Mouse (Mus musculus): Measurements from ENCODE around the gene Cacng8. TPM values are rescaled to one million over a fixed set of nuclear protein-coding genes. Genes with fewer than 3 reads are reported as not detected.

The Cacng8 gene
- total RNA-seq, 2 experiments from 2014 or later: 411 to 415 TPM

- TF ChIP-seq CTCF (conservative IDR thresholded peaks at IDR 0.05): no peak
- Histone ChIP-seq H3K4me3 (peak overlapping the region; percentile 3; the same call in 1 of the 2 replicates), H3K27ac (peak overlapping the region; percentile 95)
- no peak for DNase-seq (ENCODE audit: low spot score in 2 of 2)
These were observed 31.6 kb downstream of the Cacng8 start for GRCm38 (mm10) chr7:3422051-3422450.

- Histone ChIP-seq H3K27ac (peak overlapping the region; percentile 95), H3K4me3 (peak overlapping the region; percentile 3)
- no peak for TF ChIP-seq CTCF (conservative IDR thresholded peaks at IDR 0.05)
- DNase-seq (ENCODE audit: low spot score in 2 of 2): no peak
These were observed 32.9 kb downstream of the Cacng8 start for GRCm38 (mm10) chr7:3423430-3423829.

- no peak for TF ChIP-seq CTCF (conservative IDR thresholded peaks at IDR 0.05)
These were observed 33.4 kb downstream of the Cacng8 start, which contains the start of gene Cacng6 for GRCm38 (mm10) chr7:3423895-3424294. TSS of gene Cacng6 (plus strand) at chr7:3424195.

GRCm38 (mm10) chr7:3425141-3425540, 34.7 kb downstream of the Cacng8 start:
- DNase-seq (ENCODE audit: low spot score in 2 of 2): peak; percentile 84
- Histone ChIP-seq H3K27ac (peak overlapping the region; percentile 95), H3K4me3 (no peak overlapping the region)
- TF ChIP-seq CTCF (conservative IDR thresholded peaks at IDR 0.05): no peak

More at GRCm38 (mm10) chr7:3423895-3424294, 33.4 kb downstream of the Cacng8 start, which contains the start of gene Cacng6:
- Histone ChIP-seq H3K27ac (peak within 1 kb of the TSS; percentile 95), H3K4me3 (peak within 1 kb of the TSS; percentile 3)
- no peak for DNase-seq (ENCODE audit: low spot score in 2 of 2)

- no peak for DNase-seq (ENCODE audit: low spot score in 2 of 2)
- H3K27ac ChIP-seq: no peak overlapping the region
- TF ChIP-seq CTCF (conservative IDR thresholded peaks at IDR 0.05): no peak
- H3K4me3 ChIP-seq: no peak overlapping the region
These were observed 39.7 kb downstream of the Cacng8 start for GRCm38 (mm10) chr7:3430161-3430560.

- Histone ChIP-seq H3K27ac (no peak overlapping the region), H3K4me3 (no peak overlapping the region)
- no peak for TF ChIP-seq CTCF (conservative IDR thresholded peaks at IDR 0.05)
- no peak for DNase-seq (ENCODE audit: low spot score in 2 of 2)
These were observed 41.6 kb downstream of the Cacng8 start for GRCm38 (mm10) chr7:3432066-3432465.

GRCm38 (mm10) chr7:3437941-3438340, 47.5 kb downstream of the Cacng8 start:
- DNase-seq (ENCODE audit: low spot score in 2 of 2): no peak
- no peak for TF ChIP-seq CTCF (conservative IDR thresholded peaks at IDR 0.05)
- H3K27ac ChIP-seq: peak overlapping the region; percentile 15; the same call in 1 of the 2 replicates
- no peak overlapping the region for H3K4me3 ChIP-seq

- no peak overlapping the region for H3K27ac ChIP-seq
- H3K4me3 ChIP-seq: no peak overlapping the region
- DNase-seq (ENCODE audit: low spot score in 2 of 2): no peak
- TF ChIP-seq CTCF (conservative IDR thresholded peaks at IDR 0.05): peak; percentile 45
These were observed 49.5 kb downstream of the Cacng8 start for GRCm38 (mm10) chr7:3439984-3440383.

GRCm38 (mm10) chr7:3440526-3440925, 50.0 kb downstream of the Cacng8 start:
- H3K4me3 ChIP-seq: no peak overlapping the region
- peak overlapping the region; percentile 15; the same call in 1 of the 2 replicates for H3K27ac ChIP-seq
- TF ChIP-seq CTCF (conservative IDR thresholded peaks at IDR 0.05): no peak
- no peak for DNase-seq (ENCODE audit: low spot score in 2 of 2)

GRCm38 (mm10) chr7:3442476-3443062, 52.1 kb downstream of the Cacng8 start:
- DNase-seq (ENCODE audit: low spot score in 2 of 2): no peak
- peak overlapping the region; percentile 51 for H3K27ac ChIP-seq
- no peak for TF ChIP-seq CTCF (conservative IDR thresholded peaks at IDR 0.05)
- no peak overlapping the region for H3K4me3 ChIP-seq

- no peak for TF ChIP-seq CTCF (conservative IDR thresholded peaks at IDR 0.05)
- Histone ChIP-seq H3K27ac (no peak overlapping the region), H3K4me3 (no peak overlapping the region)
- DNase-seq (ENCODE audit: low spot score in 2 of 2): no peak
These were observed 54.2 kb downstream of the Cacng8 start for GRCm38 (mm10) chr7:3444678-3445077.

- TF ChIP-seq CTCF (conservative IDR thresholded peaks at IDR 0.05): no peak
- Histone ChIP-seq H3K27ac (no peak overlapping the region), H3K4me3 (no peak overlapping the region)
- DNase-seq (ENCODE audit: low spot score in 2 of 2): no peak
These were observed 56.1 kb downstream of the Cacng8 start for GRCm38 (mm10) chr7:3446584-3446983.

GRCm38 (mm10) chr7:3447026-3447425, 56.5 kb downstream of the Cacng8 start:
- H3K27ac ChIP-seq: no peak overlapping the region
- no peak for DNase-seq (ENCODE audit: low spot score in 2 of 2)
- H3K4me3 ChIP-seq: no peak overlapping the region
- TF ChIP-seq CTCF (conservative IDR thresholded peaks at IDR 0.05): no peak

Measured in layer of hippocampus, adult 2 months (tissue).